Mouse (Mus musculus) midbrain, embryonic 16.5 days (tissue): Measurements from ENCODE around the gene Myog. TPM values are rescaled to one million over a fixed set of nuclear protein-coding genes. Genes with fewer than 3 reads are reported as not detected.
"Not testable (repeated sequence)": the region's sequence is repeated elsewhere in the genome, so short reads cannot be mapped to it uniquely, and the experiment has no call there.

Experiments
- ATAC-seq: fragments of 200-750 bp; cut with Nextera tagmentation; 2 replicates; pipeline ENCODE4 v1.8.0; 2017; ENCODE audit warnings: moderate TSS enrichment
- H3K27ac ChIP-seq: fragments of 300-500 bp; sonication (generic); 2 replicates; pipeline ENCODE4 v1.5.1; 2014; ENCODE audit warnings: mild to moderate bottlenecking, low read length, mixed read lengths
- H3K27me3 ChIP-seq: fragments of 300-500 bp; sonication (generic); 2 replicates; pipeline ENCODE4 v1.6.1; 2014; ENCODE audit warnings: low read depth, low read length, mixed read lengths; ENCODE audit not compliant: control insufficient read depth, insufficient read depth
- H3K36me3 ChIP-seq: fragments of 300-500 bp; sonication (generic); 2 replicates; pipeline ENCODE4 v1.6.1; 2014; ENCODE audit warnings: mild to moderate bottlenecking, low read length, moderate library complexity, mixed read lengths; ENCODE audit not compliant: control insufficient read depth, insufficient read depth
- H3K4me1 ChIP-seq: fragments of 300-500 bp; sonication (generic); 2 replicates; pipeline ENCODE4 v1.6.1; 2014; ENCODE audit warnings: mild to moderate bottlenecking, low read length, mixed read lengths; ENCODE audit not compliant: control insufficient read depth, insufficient read depth
- H3K4me2 ChIP-seq: fragments of 300-500 bp; sonication (generic); 2 replicates; pipeline ENCODE4 v1.6.1; 2014; ENCODE audit warnings: mild to moderate bottlenecking, low read length, mixed read lengths
- H3K4me3 ChIP-seq: fragments of 300-500 bp; sonication (generic); 2 replicates; pipeline ENCODE4 v1.5.1; 2014; ENCODE audit warnings: low read depth, mild to moderate bottlenecking, low read length, moderate library complexity, mixed read lengths
- H3K9ac ChIP-seq: fragments of 300-500 bp; sonication (generic); 2 replicates; pipeline ENCODE4 v1.6.1; 2014; ENCODE audit warnings: low read depth, low read length, mixed read lengths
- H3K9me3 ChIP-seq: fragments of 300-500 bp; sonication (generic); replicated peaks from 2 replicates; pipeline ENCODE4 v1.6.1; 2014; ENCODE audit warnings: mild to moderate bottlenecking, low read length, mixed read lengths; ENCODE audit not compliant: control insufficient read depth, poor library complexity, severe bottlenecking
- WGBS: fragments of 180-500 bp; shearing (Covaris S2); extraction: QIAGEN DNeasy Blood & Tissue Kit; methylation state at CpG from one replicate; pipeline ENCODE4 v1.1.7; 2014; 5-methylcytosine and 5-hydroxymethylcytosine counted together
- polyA plus RNA-seq: library from polyadenylated mRNA; unstranded; fragments of >200 nt; fragmentation: Nextera tagmentation; extraction: Ambion mirVana; gene quantifications from 2 replicates; pipeline ENCODE4 v1.2.1, GENCODE M21; 2015

The Myog gene
- polyA plus RNA-seq, 1 experiment from 2014 or later, result 0.13 TPM

DNA sequence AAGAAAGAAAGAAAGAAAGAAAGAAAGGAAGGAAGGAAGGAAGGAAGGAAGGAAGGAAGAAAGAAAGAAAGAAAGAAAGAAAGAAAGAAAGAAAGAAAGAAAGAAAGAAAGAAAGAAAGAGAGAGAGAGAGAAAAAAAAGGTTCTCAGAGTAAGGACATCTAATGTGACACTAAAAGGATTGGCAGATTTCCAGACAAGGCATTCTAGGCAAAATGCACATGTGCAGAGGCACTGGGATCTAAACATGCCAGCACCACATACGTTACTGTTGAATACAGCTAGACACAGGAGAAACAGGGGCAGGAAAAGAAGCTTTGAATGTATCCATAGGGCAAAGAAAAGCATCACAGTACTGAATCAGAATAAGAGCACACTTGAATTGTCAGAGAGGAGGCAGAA, 40.1 kb upstream of the Myog start:
- not testable (repeated sequence) for H3K36me3 ChIP-seq, H3K9me3 ChIP-seq, H3K4me3 ChIP-seq, H3K27me3 ChIP-seq, H3K4me1 ChIP-seq, ATAC-seq, H3K9ac ChIP-seq, H3K4me2 ChIP-seq, H3K27ac ChIP-seq
- WGBS, result 65% methylated on average over 1 of the region's 1 CpGs

DNA sequence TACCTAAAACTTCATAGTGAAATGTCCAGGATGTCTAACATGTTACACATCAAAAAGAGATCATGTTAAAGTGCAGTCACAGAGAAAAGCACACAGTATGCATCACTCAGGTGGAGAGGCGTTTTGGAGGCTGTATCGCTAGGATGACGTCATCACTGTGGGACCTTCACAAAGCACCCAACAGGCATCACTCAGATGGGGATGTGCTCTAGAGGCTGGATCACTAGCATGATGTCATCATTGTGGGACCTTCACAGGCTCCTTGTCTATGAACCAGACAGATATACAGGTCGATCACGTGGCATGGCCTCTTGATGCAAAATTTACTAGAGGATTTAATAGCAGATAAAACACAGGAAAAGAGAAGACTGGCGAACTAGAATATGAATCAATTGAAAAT, 25.4 kb upstream of the Myog start:
- H3K4me3 ChIP-seq, result no peak overlapping the region
- 0 out of 2 replicates have a peak, but pooled peaks cover 3% of the 10 kb centered on the region for H3K9me3 ChIP-seq
- no peaks in the 10 kb centered on the region for H3K36me3 ChIP-seq
- H3K27me3 ChIP-seq, result no peaks in the 10 kb centered on the region
- peaks cover 3% of the 10 kb centered on the region; the same call in 1 of the 2 replicates for H3K4me1 ChIP-seq
- H3K9ac ChIP-seq, result no peak overlapping the region
- H3K4me2 ChIP-seq, result no peak overlapping the region
- no peak for ATAC-seq
- no peak overlapping the region for H3K27ac ChIP-seq
- WGBS, result 90% methylated on average over 6 of the region's 6 CpGs

DNA sequence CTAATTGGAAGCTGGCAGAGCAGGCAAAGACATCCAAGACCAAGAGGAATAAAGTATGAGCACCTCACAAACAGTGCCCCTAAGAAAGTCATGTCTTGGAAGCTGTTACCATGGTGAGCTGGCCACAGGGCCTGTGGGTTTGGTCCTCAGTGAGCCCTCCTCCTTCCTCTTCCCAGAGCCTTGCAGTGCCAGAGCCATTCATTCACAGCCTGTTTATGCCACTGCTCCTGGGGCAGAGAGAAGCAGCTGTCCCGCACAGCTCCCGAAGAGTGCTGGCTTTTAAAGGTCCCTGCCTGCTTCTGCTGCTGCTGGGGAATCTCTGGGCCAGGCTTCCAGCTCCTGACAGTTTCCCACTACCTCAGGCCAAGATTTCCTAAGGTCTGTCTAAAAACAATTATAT, 24.0 kb upstream of the Myog start:
- Histone ChIP-seq H3K4me1 (peaks cover 3% of the 10 kb centered on the region; the same call in 1 of the 2 replicates), H3K4me2 (no peak overlapping the region), H3K4me3 (no peak overlapping the region), H3K27me3 (no peaks in the 10 kb centered on the region), H3K9ac (no peak overlapping the region), H3K9me3 (0 out of 2 replicates have a peak, but pooled peaks cover 3% of the 10 kb centered on the region), H3K36me3 (no peaks in the 10 kb centered on the region), H3K27ac (0 out of 2 replicates have a peak overlapping the region, but pooled peaks have one; percentile 5)
- ATAC-seq, result peak; percentile 66; the same call in 1 of the 2 replicates
- 19% methylated on average over 2 of the region's 2 CpGs for WGBS

DNA sequence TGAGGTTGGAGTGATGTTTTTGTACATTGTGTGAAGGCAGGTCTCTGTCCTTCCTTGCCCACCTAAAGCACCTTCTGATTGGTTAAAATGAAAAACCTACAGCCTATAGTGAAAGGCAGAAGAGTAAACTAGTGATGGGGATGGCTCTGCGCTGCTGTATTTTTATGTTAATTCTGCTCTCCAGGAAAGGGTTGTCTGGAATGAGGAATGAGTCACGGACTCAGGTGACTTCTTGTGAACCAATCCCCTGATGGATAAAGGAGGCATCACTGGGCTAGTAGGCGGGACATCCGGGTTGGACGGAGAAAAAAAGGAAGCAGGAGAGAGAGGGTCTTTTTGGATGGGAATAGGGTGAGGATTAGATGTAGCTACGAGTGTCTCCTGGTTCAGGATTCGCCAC, 19.8 kb upstream of the Myog start:
- WGBS, result 64% methylated on average over 7 of the region's 7 CpGs

DNA sequence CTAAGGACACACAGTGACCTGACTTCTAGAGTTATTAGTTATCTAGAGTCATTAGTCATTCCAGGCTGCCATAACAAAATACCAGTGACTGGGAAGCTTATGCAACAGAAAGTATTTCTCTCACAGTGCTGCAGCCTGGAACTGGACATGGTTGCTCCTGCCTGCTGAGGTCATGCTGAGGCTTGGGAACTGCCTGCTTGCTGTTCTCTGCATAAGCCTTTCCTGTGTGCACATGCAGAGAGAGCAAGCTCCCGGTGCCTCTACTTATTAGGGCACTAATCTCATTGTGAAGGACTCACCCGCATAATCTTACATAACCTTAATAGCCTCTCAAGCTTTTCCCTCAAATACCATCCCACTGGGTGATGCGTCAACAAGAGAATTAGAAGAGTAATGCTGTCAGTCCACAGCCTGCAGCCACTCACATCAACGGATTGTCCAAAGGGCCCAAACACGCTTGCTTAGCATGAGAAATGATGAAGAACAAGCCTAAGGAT, 17.0 kb upstream of the Myog start:
- Histone ChIP-seq H3K4me3 (no peak overlapping the region), H3K4me2 (no peak overlapping the region), H3K9ac (no peak overlapping the region), H3K36me3 (no peaks in the 10 kb centered on the region), H3K4me1 (no peaks in the 10 kb centered on the region), H3K27me3 (no peaks in the 10 kb centered on the region), H3K27ac (no peak overlapping the region), H3K9me3 (no peaks in the 10 kb centered on the region)
- no peak for ATAC-seq
- 35% methylated on average over 5 of the region's 5 CpGs for WGBS

More for the DNA sequence above, 19.8 kb upstream of the Myog start:
- no peaks in the 10 kb centered on the region for H3K27me3 ChIP-seq
- no peak overlapping the region for H3K9ac ChIP-seq
- H3K9me3 ChIP-seq, result no peaks in the 10 kb centered on the region
- peaks cover 3% of the 10 kb centered on the region; the same call in 1 of the 2 replicates for H3K4me1 ChIP-seq
- no peak overlapping the region for H3K4me3 ChIP-seq
- no peak for ATAC-seq
- H3K36me3 ChIP-seq, result no peaks in the 10 kb centered on the region
- H3K27ac ChIP-seq, result no peak overlapping the region
- no peak overlapping the region for H3K4me2 ChIP-seq

DNA sequence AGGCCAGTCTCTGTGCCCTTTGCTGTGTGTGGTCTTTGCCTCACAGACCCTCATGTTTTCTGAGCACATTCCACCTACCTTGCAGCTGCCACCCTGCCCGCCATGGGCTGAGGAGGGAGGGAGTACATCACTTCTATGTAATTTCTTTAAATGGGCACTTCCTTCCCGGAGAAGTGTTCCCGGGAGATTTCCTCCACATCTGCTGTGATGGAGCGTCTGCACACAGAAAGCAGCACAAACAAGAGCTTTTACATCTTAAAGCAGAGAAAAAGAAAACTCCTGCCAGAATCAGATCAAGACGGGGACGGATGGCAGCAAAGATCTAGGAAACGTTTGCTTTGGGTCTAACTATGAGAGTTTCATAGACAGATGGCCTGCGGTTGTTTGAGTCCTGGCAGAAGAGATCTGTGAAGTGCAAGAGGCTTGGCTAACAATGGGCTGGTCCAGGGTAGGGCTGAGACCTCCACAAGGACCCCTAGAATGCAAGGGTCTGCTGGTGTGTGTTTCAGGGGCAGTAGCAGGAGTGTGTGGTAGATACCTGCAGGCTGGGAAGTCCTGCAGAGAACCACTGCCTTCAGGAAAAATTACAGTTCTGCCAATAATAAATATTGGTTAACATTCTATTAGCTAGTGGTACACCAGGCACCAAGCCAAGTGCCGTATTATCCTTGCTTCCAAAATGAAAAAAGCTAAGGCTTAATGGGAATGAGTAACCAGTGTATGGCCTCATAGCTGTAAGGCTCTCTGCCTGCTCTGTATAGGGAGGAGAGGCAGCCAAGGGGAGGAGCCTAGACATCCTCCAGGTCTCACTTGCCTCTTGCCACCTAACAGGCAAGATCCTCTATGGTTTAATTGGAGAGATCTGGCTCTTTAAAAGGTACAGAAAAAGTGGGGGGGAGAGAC, 16.0 kb upstream of the Myog start:
- H3K4me1 ChIP-seq, result no peaks in the 10 kb centered on the region
- no peak overlapping the region for H3K4me3 ChIP-seq
- WGBS, result 50% methylated on average over 9 of the region's 9 CpGs
- no peaks in the 10 kb centered on the region for H3K36me3 ChIP-seq
- H3K27me3 ChIP-seq, result no peaks in the 10 kb centered on the region
- no peaks in the 10 kb centered on the region for H3K9me3 ChIP-seq
- H3K27ac ChIP-seq, result 0 out of 2 replicates have a peak overlapping the region, but pooled peaks have one; percentile 8
- H3K9ac ChIP-seq, result no peak overlapping the region
- no peak for ATAC-seq
- H3K4me2 ChIP-seq, result no peak overlapping the region

DNA sequence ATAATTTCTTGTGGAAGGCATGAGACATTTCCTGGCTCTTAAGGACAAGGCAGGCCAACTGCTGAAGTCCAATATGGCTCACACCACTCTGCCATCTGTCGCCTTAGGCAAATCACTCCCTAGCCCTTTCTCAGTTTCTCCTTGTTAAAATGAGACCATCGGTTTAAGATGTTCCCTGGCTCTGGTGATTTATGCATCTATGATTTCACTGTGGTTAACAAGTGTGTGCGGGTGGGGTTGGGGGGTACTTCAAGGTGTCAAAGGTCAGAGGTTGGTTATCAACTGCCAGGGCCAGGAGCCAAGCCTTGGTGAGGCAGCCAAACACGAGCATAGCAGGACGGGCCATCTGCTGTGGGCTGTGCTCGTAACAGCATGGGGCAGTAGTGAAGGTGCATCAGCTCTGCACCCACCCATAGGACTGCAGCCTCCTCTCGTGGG, 15.3 kb upstream of the Myog start:
- H3K4me1 ChIP-seq, result no peaks in the 10 kb centered on the region
- no peaks in the 10 kb centered on the region for H3K36me3 ChIP-seq
- no peak overlapping the region for H3K9ac ChIP-seq
- no peak overlapping the region for H3K4me2 ChIP-seq
- H3K27ac ChIP-seq, result no peak overlapping the region
- WGBS, result 80% methylated on average over 7 of the region's 7 CpGs
- H3K27me3 ChIP-seq, result no peaks in the 10 kb centered on the region
- no peaks in the 10 kb centered on the region for H3K9me3 ChIP-seq
- no peak for ATAC-seq
- no peak overlapping the region for H3K4me3 ChIP-seq

DNA sequence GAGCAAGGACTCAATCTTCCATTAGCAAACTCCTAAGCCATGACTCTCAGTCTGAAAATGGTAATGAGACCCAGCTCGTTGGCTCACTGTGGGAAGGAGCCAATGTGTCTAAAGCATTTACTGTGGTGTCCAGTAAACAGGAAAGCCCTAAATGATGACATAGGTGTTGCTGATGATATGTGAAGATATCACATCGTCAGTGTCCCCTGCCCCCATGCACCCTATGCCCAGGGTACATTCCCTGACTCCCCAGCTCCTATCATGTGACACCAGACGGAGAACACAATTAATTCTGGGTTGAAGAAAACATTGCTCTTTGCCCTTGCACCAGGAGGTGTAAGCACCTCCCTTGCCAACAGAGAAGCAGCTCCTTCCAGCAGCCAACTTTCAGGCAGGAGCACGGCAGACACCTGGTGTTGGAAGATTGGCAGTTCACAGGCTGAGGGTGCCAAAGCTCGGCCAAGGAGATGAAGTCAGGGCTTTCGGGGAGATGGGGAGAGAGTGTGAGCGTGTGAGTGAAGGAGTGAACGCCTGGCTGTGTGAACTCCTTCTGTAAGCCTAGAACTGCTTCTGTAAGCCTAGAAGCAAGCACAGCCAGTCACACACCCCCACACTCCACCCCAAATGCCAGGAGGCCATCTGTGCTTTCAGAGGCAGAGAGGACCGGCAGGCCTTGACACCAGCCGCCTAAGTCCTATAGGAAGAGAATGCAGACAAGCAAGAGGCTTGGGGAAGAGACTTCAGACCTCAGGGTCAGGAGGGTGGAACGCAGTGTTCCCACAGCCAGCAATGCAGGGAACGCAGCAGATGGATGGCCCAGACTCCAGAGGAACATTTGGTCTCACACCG, 13.9 kb upstream of the Myog start:
- no peaks in the 10 kb centered on the region for H3K36me3 ChIP-seq

More for the DNA sequence above, 13.9 kb upstream of the Myog start:
- H3K9me3 ChIP-seq, result no peaks in the 10 kb centered on the region
- no peak for ATAC-seq
- no peak overlapping the region for H3K9ac ChIP-seq
- H3K4me2 ChIP-seq, result no peak overlapping the region
- no peaks in the 10 kb centered on the region for H3K4me1 ChIP-seq
- H3K27me3 ChIP-seq, result no peaks in the 10 kb centered on the region
- no peak overlapping the region for H3K27ac ChIP-seq
- WGBS, result 81% methylated on average over 13 of the region's 13 CpGs
- no peak overlapping the region for H3K4me3 ChIP-seq
